Mouse (Mus musculus): ENCODE data around the gene Pex12. TPM values are rescaled to one million over a fixed set of nuclear protein-coding genes. Genes with fewer than 3 reads are reported as not detected.
"Not testable (repeated sequence)": the region's sequence is repeated elsewhere in the genome, so short reads cannot be mapped to it uniquely, and the experiment has no call there.

The Pex12 gene
- polyA plus RNA-seq, 1 experiment from 2014 or later = 12.3 TPM

DNA sequence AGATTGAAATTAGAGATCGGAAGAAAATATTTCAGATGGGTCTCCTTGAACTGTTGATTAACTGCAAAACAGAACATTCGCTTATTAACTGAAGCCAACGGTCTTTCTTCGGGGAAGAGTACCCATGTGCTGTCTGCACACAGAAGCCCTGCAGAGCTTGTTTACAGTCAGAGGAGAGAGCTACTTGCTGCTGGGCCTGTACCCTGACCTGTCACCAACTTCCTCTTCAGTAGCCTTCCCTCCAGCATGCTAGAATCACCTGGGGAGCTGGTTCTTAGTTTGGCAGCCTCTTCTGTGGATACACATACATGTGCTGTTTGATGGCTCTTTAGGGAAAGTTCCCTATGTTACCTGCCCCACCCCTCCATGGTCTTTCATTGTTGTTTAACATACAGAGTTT, 16.8 kb downstream of the Pex12 start:
- 85% methylated on average over 4 of the region's 4 CpGs for WGBS
- H3K4me3 ChIP-seq = no peak overlapping the region
- H3K4me2 ChIP-seq = no peak overlapping the region

DNA sequence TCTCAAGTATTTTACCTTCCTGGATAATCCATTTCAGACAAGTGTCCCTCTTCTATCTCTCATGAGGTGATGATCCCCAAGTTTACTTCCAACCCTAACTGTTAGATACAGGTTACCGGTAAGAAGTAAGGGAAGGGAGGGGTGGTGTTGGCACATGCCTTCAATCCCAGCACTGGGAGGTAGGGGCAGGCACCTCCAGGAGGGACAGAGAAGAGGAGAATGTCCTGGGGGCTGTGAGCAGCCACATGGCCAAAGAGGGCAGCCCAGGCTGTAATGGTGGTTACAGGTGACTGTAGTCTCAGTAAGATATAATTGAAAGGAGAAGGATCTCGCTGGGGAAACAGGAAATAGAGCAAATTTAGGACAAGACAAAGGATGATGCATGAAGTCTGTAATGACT, 20.3 kb downstream of the Pex12 start:
- H3K4me1 ChIP-seq = no peaks in the 10 kb centered on the region
- no peak overlapping the region for H3K4me3 ChIP-seq
- WGBS = 60% methylated on average over 2 of the region's 2 CpGs
- H3K27me3 ChIP-seq = no peaks in the 10 kb centered on the region
- H3K4me2 ChIP-seq = no peak overlapping the region
- no peak for ATAC-seq (ENCODE audit: borderline replicate concordance, extremely low read depth, low FRiP score, low TSS enrichment)
- H3K36me3 ChIP-seq = no peaks in the 10 kb centered on the region
- no peaks in the 10 kb centered on the region for H3K9me3 ChIP-seq
- H3K9ac ChIP-seq = no peak overlapping the region
- no peak overlapping the region for H3K27ac ChIP-seq

More for the DNA sequence above, 16.8 kb downstream of the Pex12 start:
- Histone ChIP-seq H3K4me1 (no peaks in the 10 kb centered on the region), H3K27me3 (no peaks in the 10 kb centered on the region), H3K9ac (no peak overlapping the region), H3K9me3 (no peaks in the 10 kb centered on the region), H3K27ac (no peak overlapping the region), H3K36me3 (no peaks in the 10 kb centered on the region)
- ATAC-seq (ENCODE audit: borderline replicate concordance, extremely low read depth, low FRiP score, low TSS enrichment) = no peak

DNA sequence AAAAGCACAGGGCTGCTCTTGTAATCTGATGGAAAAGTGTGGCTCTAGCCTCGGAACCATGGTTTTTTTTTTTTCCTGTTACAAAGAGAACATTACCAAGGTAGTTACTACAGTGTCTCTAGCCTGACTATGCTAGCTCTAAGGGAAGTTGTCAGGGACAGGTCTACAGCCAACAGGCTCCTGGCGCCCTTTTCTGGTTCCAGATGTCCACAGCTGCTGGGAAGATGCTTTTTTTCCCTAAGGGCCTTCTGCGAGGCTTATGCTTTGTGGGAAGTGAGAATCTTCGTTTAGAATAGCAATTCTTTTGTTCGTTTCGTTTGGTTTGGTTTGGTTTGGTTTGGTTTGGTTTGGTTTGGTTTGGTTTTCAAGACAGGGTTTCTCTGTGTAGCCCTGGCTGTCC, 22.7 kb downstream of the Pex12 start:
- no peak overlapping the region for H3K4me2 ChIP-seq
- H3K27ac ChIP-seq = no peak overlapping the region
- ATAC-seq (ENCODE audit: borderline replicate concordance, extremely low read depth, low FRiP score, low TSS enrichment) = no peak
- H3K27me3 ChIP-seq = no peaks in the 10 kb centered on the region; the same call in 1 of the 2 replicates
- no peak overlapping the region for H3K4me3 ChIP-seq
- H3K36me3 ChIP-seq = no peaks in the 10 kb centered on the region
- H3K9ac ChIP-seq = no peak overlapping the region
- WGBS = 69% methylated on average over 6 of the region's 6 CpGs
- H3K4me1 ChIP-seq = 0 out of 2 replicates have a peak, but pooled peaks cover 7% of the 10 kb centered on the region
- no peaks in the 10 kb centered on the region for H3K9me3 ChIP-seq

DNA sequence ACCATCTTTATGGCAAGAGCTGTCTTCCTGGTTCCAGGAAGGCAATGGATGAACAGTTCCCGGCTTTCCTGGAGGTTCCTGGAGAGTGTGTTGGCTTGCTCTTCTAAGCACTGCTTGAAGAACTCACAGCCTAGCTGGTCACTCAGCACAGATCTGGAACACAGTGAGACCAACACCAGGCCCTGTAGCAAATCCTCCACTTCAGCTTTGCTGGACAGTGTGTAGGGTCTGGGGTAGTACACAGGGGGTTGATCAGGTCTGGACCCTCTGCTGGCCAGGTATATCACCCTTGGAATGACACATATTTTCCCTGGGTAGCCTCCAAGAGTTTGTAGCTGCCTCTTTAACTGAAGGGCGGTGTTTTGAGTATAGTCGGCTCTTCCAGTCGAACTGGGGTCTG, 23.4 kb downstream of the Pex12 start:
- Histone ChIP-seq H3K27me3 (no peaks in the 10 kb centered on the region; the same call in 1 of the 2 replicates), H3K4me2 (no peak overlapping the region), H3K4me1 (0 out of 2 replicates have a peak, but pooled peaks cover 7% of the 10 kb centered on the region), H3K36me3 (no peaks in the 10 kb centered on the region), H3K9me3 (no peaks in the 10 kb centered on the region), H3K9ac (no peak overlapping the region), H3K4me3 (no peak overlapping the region), H3K27ac (no peak overlapping the region)
- no peak for ATAC-seq (ENCODE audit: borderline replicate concordance, extremely low read depth, low FRiP score, low TSS enrichment)
- WGBS = 82% methylated on average over 4 of the region's 4 CpGs

DNA sequence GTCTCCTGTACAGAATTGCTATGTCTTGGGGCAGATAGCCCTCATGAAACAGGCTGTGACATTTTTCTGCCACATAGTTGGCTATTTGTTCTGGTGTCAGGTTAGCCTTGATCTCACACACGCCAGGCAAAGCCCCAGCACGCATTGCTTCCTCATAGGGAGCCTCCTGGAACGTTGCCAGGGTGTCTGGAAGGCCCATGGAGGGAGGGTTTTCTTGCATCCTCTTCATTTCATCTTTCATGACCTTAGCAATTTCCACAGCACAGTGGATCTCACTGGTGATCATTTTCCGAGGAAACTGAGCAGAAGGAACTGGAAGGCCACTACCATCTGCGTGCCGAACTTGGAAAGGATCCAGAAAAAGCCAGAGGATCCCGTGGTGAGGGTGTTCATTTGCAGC, 26.1 kb downstream of the Pex12 start:
- WGBS = 25% methylated on average over 7 of the region's 7 CpGs
- Histone ChIP-seq H3K9me3 (no peaks in the 10 kb centered on the region), H3K27ac (no peak overlapping the region)

DNA sequence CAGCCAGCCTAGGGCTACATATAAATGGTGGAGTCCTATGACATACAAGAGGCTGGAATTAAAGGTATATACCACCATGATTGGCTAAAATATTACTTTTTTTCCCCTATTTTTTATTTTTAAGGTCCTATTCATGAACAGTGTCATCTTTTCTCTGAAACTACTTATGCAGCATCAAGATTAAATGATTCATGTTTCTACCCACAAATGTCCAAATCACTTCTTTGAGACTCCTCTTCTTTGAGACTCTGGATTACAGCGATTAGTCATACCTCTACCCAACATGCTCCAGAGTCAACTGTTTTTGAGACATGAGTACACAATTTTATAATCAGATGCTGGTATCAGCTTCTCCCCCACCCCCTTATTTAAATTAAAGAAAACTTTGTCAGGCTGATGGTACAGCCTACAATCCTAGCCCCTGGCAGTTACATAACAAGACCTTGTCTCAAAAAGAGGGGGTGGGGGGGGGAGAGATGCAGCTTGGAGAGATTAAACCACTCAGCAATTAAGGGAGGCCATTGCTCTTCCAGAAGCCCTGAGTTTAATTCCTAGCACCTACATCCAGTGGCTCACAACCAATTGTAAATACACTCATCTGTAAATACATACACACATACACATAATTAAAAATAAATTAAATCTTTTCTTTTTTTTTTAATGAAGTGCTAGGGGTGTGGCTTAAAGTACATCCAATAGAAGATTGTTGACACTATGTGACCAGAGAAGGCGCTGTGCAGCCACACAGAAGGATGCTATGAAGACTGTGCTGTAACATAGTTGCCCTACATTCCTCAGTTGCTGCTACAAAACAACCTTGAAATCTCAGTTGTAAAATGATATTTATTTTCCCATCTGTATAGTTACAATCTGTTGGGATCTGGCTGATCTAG, 30.2 kb downstream of the Pex12 start:
- peaks cover 9% of the 10 kb centered on the region; the same call in 1 of the 2 replicates for H3K4me1 ChIP-seq
- no peaks in the 10 kb centered on the region; the same call in 1 of the 2 replicates for H3K27me3 ChIP-seq
- ATAC-seq (ENCODE audit: borderline replicate concordance, extremely low read depth, low FRiP score, low TSS enrichment) = no peak
- 16% methylated on average over 2 of the region's 2 CpGs for WGBS
- H3K9ac ChIP-seq = no peak overlapping the region
- peak overlapping the region; percentile 46 for H3K27ac ChIP-seq
- no peak overlapping the region for H3K4me3 ChIP-seq
- H3K36me3 ChIP-seq = no peaks in the 10 kb centered on the region
- peak overlapping the region; percentile 68; the same call in 1 of the 2 replicates for H3K4me2 ChIP-seq
- H3K9me3 ChIP-seq = no peaks in the 10 kb centered on the region

More for the DNA sequence above, 26.1 kb downstream of the Pex12 start:
- Histone ChIP-seq H3K4me3 (no peak overlapping the region), H3K4me1 (0 out of 2 replicates have a peak, but pooled peaks cover 7% of the 10 kb centered on the region), H3K9ac (no peak overlapping the region), H3K36me3 (no peaks in the 10 kb centered on the region), H3K4me2 (no peak overlapping the region), H3K27me3 (no peaks in the 10 kb centered on the region; the same call in 1 of the 2 replicates)
- ATAC-seq (ENCODE audit: borderline replicate concordance, extremely low read depth, low FRiP score, low TSS enrichment) = no peak

DNA sequence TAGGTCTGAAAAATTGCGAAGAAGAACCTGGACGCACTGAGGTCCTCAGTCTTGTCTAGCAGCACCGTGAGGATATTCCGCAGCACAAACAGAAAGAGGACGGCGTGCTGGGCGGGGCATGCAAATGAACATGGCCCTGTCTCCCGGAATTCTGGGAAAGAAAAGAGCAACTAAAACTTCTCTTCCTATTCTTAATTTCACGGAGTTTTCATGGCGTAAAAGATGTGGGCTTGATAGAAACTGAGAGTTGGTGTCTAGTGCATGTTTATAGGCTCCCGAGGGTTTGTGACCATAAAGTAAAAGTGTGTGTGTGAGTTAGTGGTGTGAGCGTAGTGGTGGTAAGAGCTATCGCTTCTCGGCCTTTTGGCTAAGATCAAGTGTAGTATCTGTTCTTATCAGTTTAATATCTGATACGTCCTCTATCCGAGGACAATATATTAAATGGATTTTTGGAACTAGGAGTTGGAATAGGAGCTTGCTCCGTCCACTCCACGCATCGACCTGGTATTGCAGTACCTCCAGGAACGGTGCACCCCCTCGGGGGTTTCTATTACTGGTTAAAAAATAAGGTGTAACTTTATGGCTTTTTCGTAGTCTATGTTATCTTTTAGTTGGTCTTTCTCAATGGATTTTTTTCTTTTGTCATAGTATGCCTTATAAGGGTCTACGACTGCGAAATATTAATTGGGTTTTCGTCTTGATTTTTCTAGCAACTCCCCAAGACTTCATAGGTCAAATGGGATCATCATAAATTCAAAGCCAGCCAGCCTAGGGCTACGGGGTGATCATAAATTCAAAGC, 31.0 kb downstream of the Pex12 start:
- Histone ChIP-seq H3K27ac (peak overlapping the region; percentile 78), H3K9ac (peak overlapping the region; percentile 49), H3K27me3 (no peaks in the 10 kb centered on the region; the same call in 1 of the 2 replicates), H3K36me3 (no peaks in the 10 kb centered on the region), H3K9me3 (no peaks in the 10 kb centered on the region), H3K4me2 (peak overlapping the region; percentile 68), H3K4me3 (peak overlapping the region; percentile 53), H3K4me1 (peaks cover 9% of the 10 kb centered on the region; the same call in 1 of the 2 replicates)
- peak; percentile 86 for ATAC-seq (ENCODE audit: borderline replicate concordance, extremely low read depth, low FRiP score, low TSS enrichment)
- WGBS = 0% methylated on average over 26 of the region's 26 CpGs

DNA sequence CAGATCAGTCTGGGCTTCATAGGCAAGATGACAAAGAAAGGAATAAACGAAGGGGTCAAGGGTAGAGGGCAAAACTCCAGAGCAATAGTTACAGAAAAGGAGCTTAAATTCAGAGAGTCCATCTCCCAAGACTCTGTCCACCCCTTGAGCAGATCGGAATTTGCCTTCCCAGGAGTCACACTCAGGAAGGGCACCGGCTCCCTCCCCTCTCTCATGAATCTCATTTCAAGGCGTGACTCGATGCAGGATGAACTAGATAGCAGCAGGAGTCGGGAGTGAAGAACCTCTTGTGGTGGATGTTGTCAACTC, 31.6 kb downstream of the Pex12 start:
- H3K27ac ChIP-seq = 0 out of 2 replicates have a peak overlapping the region, but pooled peaks have one; percentile 78
- H3K27me3 ChIP-seq = no peaks in the 10 kb centered on the region; the same call in 1 of the 2 replicates
- 0% methylated on average over 6 of the region's 6 CpGs for WGBS

DNA sequence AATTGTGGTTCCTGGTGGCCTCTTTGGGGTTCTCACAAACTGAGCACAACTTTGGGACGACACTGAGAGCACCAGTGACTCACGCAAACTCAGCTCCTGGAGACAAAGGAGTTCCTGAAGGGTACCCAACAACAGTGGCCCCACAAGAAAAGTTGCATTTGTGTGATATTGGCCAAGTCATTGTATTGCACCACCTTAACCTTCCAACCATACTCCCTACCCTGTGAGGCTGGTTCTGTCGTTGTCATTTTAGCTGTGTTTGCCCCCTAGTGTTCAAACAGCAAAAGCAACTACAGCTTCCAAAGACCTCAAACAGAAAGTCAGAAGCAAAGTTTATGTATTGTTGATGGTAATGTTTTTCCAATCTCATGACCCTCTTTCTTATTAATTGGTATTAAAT, 39.2 kb downstream of the Pex12 start:
- H3K36me3 ChIP-seq = no peaks in the 10 kb centered on the region
- no peaks in the 10 kb centered on the region for H3K4me1 ChIP-seq
- no peak for ATAC-seq (ENCODE audit: borderline replicate concordance, extremely low read depth, low FRiP score, low TSS enrichment)
- no peak overlapping the region for H3K9ac ChIP-seq
- H3K9me3 ChIP-seq = no peaks in the 10 kb centered on the region
- no peak overlapping the region for H3K4me3 ChIP-seq
- no peak overlapping the region for H3K27ac ChIP-seq
- no peaks in the 10 kb centered on the region for H3K27me3 ChIP-seq
- WGBS = 54% methylated on average over 3 of the region's 3 CpGs
- H3K4me2 ChIP-seq = no peak overlapping the region

More for the DNA sequence above, 31.6 kb downstream of the Pex12 start:
- peak overlapping the region; percentile 68 for H3K4me2 ChIP-seq
- H3K9me3 ChIP-seq = no peaks in the 10 kb centered on the region
- ATAC-seq (ENCODE audit: borderline replicate concordance, extremely low read depth, low FRiP score, low TSS enrichment) = peak; percentile 43; the same call in 1 of the 2 replicates
- peak overlapping the region; percentile 53 for H3K4me3 ChIP-seq
- peak overlapping the region; percentile 49 for H3K9ac ChIP-seq
- no peaks in the 10 kb centered on the region for H3K36me3 ChIP-seq
- peaks cover 4% of the 10 kb centered on the region; the same call in 1 of the 2 replicates for H3K4me1 ChIP-seq

DNA sequence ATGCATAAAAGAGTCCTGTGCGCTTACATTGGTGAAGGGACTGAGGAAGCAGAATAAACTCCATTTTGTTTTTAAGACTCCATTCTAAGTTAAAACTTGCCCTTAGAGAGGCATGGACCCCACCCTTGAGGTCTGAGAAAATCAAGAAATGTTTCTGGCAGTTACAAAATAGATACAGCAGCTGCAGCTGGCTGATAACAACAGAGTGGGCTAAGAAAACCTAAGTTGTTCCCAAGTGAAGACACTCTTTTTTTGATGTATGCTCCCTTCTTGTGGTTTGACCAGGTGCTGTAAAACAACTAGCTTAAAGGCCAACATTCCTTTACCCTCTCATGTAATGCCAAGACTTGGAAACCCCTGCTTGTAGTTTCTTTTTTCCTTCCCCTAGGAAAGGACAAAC, 39.7 kb downstream of the Pex12 start:
- no peak overlapping the region for H3K9ac ChIP-seq
- H3K4me2 ChIP-seq = no peak overlapping the region
- no peaks in the 10 kb centered on the region for H3K27me3 ChIP-seq
- H3K4me1 ChIP-seq = no peaks in the 10 kb centered on the region
- no peak overlapping the region for H3K4me3 ChIP-seq
- WGBS = 87% methylated on average over 1 of the region's 1 CpGs
- no peak overlapping the region for H3K27ac ChIP-seq
- H3K36me3 ChIP-seq = no peaks in the 10 kb centered on the region
- H3K9me3 ChIP-seq = no peaks in the 10 kb centered on the region
- no peak for ATAC-seq (ENCODE audit: borderline replicate concordance, extremely low read depth, low FRiP score, low TSS enrichment)

DNA sequence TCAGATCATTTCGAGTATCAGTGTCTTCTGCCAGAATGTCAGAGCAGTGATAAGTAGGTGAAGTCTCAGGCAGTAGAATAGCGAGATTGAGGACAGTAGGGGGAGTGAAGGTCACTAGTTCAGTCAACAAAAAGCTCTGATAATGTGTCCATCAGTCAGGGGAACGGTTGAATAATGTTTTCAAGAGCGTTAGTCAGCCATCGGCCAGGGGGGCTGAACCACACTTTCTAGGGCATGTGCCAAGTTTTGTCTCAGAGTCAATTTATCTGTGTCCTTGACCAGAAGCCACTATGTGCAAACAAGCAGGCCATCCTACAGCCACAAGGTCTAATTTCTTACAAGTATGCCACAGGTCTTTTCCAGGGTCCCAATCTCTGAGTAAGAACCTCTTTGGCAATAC, 45.2 kb downstream of the Pex12 start:
- not testable (repeated sequence) for H3K27ac ChIP-seq; H3K4me2 ChIP-seq; H3K4me1 ChIP-seq; H3K9me3 ChIP-seq; H3K9ac ChIP-seq; H3K27me3 ChIP-seq; ATAC-seq (ENCODE audit: borderline replicate concordance, extremely low read depth, low FRiP score, low TSS enrichment); H3K36me3 ChIP-seq; H3K4me3 ChIP-seq
- 24% methylated on average over 5 of the region's 5 CpGs for WGBS

All from lung, embryonic 15.5 days (tissue).